Mouse (Mus musculus): ENCODE results near the gene 6430531B16Rik.

GRCm38 (mm10) chr7:139969348-139970130, 9.0 kb downstream of the 6430531B16Rik start:
- TF ChIP-seq CTCF (IDR thresholded peaks at IDR 0.05; ENCODE audit: low read depth, low read length) (peak; percentile 82), GATA1 (IDR thresholded peaks at IDR 0.05; ENCODE audit: borderline replicate concordance, low read length) (no peak), POLR2AphosphoS5 (IDR thresholded peaks at IDR 0.05; ENCODE audit: insufficient replicate concordance, low read depth, low read length) (no peak), TAL1 (conservative IDR thresholded peaks at IDR 0.05; ENCODE audit: low read depth, low read length) (no peak), GATA2 (IDR thresholded peaks at IDR 0.05; ENCODE audit: borderline replicate concordance, low read depth, low read length) (no peak)

All from G1E (cell line).